Mouse (Mus musculus) spleen, adult 2 months (tissue): Measurements from ENCODE around the gene Gmds. TPM values are rescaled to one million over a fixed set of nuclear protein-coding genes. Genes with fewer than 3 reads are reported as not detected.

Source experiments
- DNase-seq, 2 experiments: peaks; one replicate each; pipeline versions ENCODE4 v3.0.0 to v3.0.0-alpha.2; 2012 to 2021; ENCODE audit warnings: low spot score in 2 of 2, low read depth in 1 of 2
- H3K27ac ChIP-seq: fragments of 200-500 bp; 2 replicates; pipeline ENCODE4 v1.5.1; 2012; ENCODE audit warnings: low read length, inconsistent platforms; ENCODE audit not compliant: insufficient read depth
- H3K27me3 ChIP-seq: fragments of 200-500 bp; 2 replicates; pipeline ENCODE4 v1.6.1; 2012; ENCODE audit warnings: mild to moderate bottlenecking, moderate library complexity, low read length, inconsistent platforms; ENCODE audit not compliant: control insufficient read depth, insufficient read depth
- H3K36me3 ChIP-seq: fragments of 200-500 bp; 2 replicates; pipeline ENCODE4 v1.6.1; 2012; ENCODE audit warnings: mild to moderate bottlenecking, low read length, inconsistent platforms; ENCODE audit not compliant: control insufficient read depth, insufficient read depth
- H3K4me1 ChIP-seq: fragments of 200-500 bp; 2 replicates; pipeline ENCODE4 v1.6.1; 2011; ENCODE audit warnings: inconsistent platforms; ENCODE audit not compliant: control insufficient read depth, insufficient read depth, insufficient read length
- H3K4me3 ChIP-seq: fragments of 200-500 bp; 2 replicates; pipeline ENCODE4 v1.5.1; 2011; ENCODE audit warnings: mild to moderate bottlenecking, inconsistent platforms; ENCODE audit not compliant: insufficient read depth, insufficient read length; ENCODE audit errors: extremely low read depth
- CTCF ChIP-seq: fragments of 200-500 bp; IDR thresholded peaks from 2 replicates; pipeline ENCODE4 v1.5.1; 2011; ENCODE audit warnings: mild to moderate bottlenecking, inconsistent platforms; ENCODE audit not compliant: insufficient read depth, insufficient read length, insufficient replicate concordance; ENCODE audit errors: extremely low read depth
- POLR2A ChIP-seq: fragments of 200-500 bp; IDR thresholded peaks from 2 replicates; pipeline ENCODE4 v1.6.1; 2011; ENCODE audit warnings: low read depth, low read length, inconsistent platforms
- WGBS: fragments of 180-500 bp; shearing (Covaris S2); methylation state at CpG from one replicate; pipeline ENCODE4 v1.1.7; 2018; 5-methylcytosine and 5-hydroxymethylcytosine counted together
- polyA plus RNA-seq: library from polyadenylated mRNA; depleted of rRNA; stranded (reverse); fragments of >200 nt; gene quantifications from 2 replicates; pipeline ENCODE4 v1.2.3, GENCODE M21; 2012

Gmds gene
- polyA plus RNA-seq, 1 experiment = 7.9 TPM

GRCm38 (mm10) chr13:31801703-31802305, 536.7 kb downstream of the Gmds start:
- 7% methylated on average over 25 of the region's 25 CpGs for WGBS
- Histone ChIP-seq H3K4me1 (peaks cover 6% of the 10 kb centered on the region), H3K36me3 (no peaks in the 10 kb centered on the region), H3K27me3 (peaks cover 32% of the 10 kb centered on the region), H3K4me3 (0 out of 2 replicates have a peak overlapping the region, but pooled peaks have one; percentile 7), H3K27ac (no peak overlapping the region)
- no peak for DNase-seq
- TF ChIP-seq POLR2A = no peak
- TF ChIP-seq CTCF = no peak

GRCm38 (mm10) chr13:31800581-31801576, 537.7 kb downstream of the Gmds start:
- TF ChIP-seq POLR2A = no peak
- peak; percentile 82; the same call in 1 of the 2 replicates for TF ChIP-seq CTCF
- peak in 1 of 2 experiments; percentile 67 for DNase-seq
- H3K27ac ChIP-seq = no peak overlapping the region
- H3K4me1 ChIP-seq = peaks cover 2% of the 10 kb centered on the region
- WGBS = 5% methylated on average over 43 of the region's 43 CpGs
- no peaks in the 10 kb centered on the region for H3K36me3 ChIP-seq
- H3K4me3 ChIP-seq = 0 out of 2 replicates have a peak overlapping the region, but pooled peaks have one; percentile 7
- peaks cover 25% of the 10 kb centered on the region for H3K27me3 ChIP-seq

GRCm38 (mm10) chr13:31798075-31798474, 540.5 kb downstream of the Gmds start:
- Histone ChIP-seq H3K27me3 (peaks cover 11% of the 10 kb centered on the region), H3K27ac (no peak overlapping the region), H3K36me3 (no peaks in the 10 kb centered on the region), H3K4me3 (no peak overlapping the region), H3K4me1 (peaks cover 2% of the 10 kb centered on the region)
- WGBS = 21% methylated on average over 9 of the region's 9 CpGs
- DNase-seq = no peak
- TF ChIP-seq POLR2A (no peak), CTCF (no peak)

GRCm38 (mm10) chr13:31797346-31797745, 541.2 kb downstream of the Gmds start:
- Histone ChIP-seq H3K4me3 (no peak overlapping the region), H3K4me1 (peaks cover 2% of the 10 kb centered on the region), H3K27me3 (peaks cover 6% of the 10 kb centered on the region), H3K36me3 (no peaks in the 10 kb centered on the region), H3K27ac (no peak overlapping the region)
- no peak for DNase-seq
- 86% methylated on average over 10 of the region's 10 CpGs for WGBS
- no peak for TF ChIP-seq CTCF
- TF ChIP-seq POLR2A = no peak

GRCm38 (mm10) chr13:31793163-31793562, 545.4 kb downstream of the Gmds start:
- no peak overlapping the region for H3K27ac ChIP-seq
- H3K4me3 ChIP-seq = no peak overlapping the region
- no peak for DNase-seq
- no peaks in the 10 kb centered on the region for H3K27me3 ChIP-seq
- no peak for TF ChIP-seq POLR2A
- TF ChIP-seq CTCF = no peak
- 51% methylated on average over 5 of the region's 5 CpGs for WGBS
- no peaks in the 10 kb centered on the region for H3K36me3 ChIP-seq
- H3K4me1 ChIP-seq = no peaks in the 10 kb centered on the region

GRCm38 (mm10) chr13:31792480-31793132, 545.9 kb downstream of the Gmds start:
- no peak for DNase-seq
- TF ChIP-seq CTCF (peak; percentile 66; the same call in 1 of the 2 replicates), POLR2A (no peak)
- H3K4me3 ChIP-seq = no peak overlapping the region
- 19% methylated on average over 17 of the region's 17 CpGs for WGBS
- H3K27ac ChIP-seq = no peak overlapping the region
- no peaks in the 10 kb centered on the region for H3K27me3 ChIP-seq
- no peaks in the 10 kb centered on the region for H3K36me3 ChIP-seq
- H3K4me1 ChIP-seq = no peaks in the 10 kb centered on the region
